Mouse (Mus musculus) ES-E14 (cell line): ENCODE measurements around the gene Zfp740.
"Not testable (repeated sequence)": the region's sequence is repeated elsewhere in the genome, so short reads cannot be mapped to it uniquely, and the experiment has no call there.

Experiments used
- CHD2 ChIP-seq: IDR thresholded peaks from 2 replicates; pipeline ENCODE4 v1.6.1; 2014; ENCODE audit warnings: mild to moderate bottlenecking, low read depth, low read length, inconsistent platforms
- MAFK ChIP-seq: IDR thresholded peaks from 2 replicates; pipeline ENCODE4 v1.6.1; 2014; ENCODE audit warnings: mild to moderate bottlenecking, low read depth, low read length, inconsistent platforms; ENCODE audit not compliant: insufficient read depth
- ZC3H11A ChIP-seq: IDR thresholded peaks from 2 replicates; pipeline ENCODE4 v1.6.1; 2012; ENCODE audit warnings: low read depth, mild to moderate bottlenecking, inconsistent platforms, low read length, borderline replicate concordance
- ZNF384 ChIP-seq: IDR thresholded peaks from 2 replicates; pipeline ENCODE4 v1.6.1; 2012; ENCODE audit warnings: low read depth, low read length, inconsistent platforms

DNA sequence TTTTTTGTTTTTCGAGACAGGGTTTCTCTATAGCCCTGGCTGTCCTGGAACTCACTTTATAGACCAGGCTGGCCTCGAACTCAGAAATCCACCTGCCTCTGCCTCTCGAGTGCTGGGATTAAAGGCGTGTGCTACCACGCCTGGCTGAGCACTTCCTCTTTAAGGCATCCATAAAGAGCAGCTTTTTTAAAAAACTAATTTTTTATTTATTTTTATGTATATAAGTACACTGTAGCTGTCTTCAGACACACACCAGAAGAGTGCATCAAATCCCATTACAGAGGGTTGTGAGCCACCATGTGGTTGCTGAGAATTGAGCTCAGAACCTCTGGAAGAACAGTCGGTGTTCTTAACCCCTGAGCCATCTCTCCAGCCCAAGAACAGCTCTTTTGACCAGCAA, 22.6 kb downstream of the Zfp740 start:
- TF ChIP-seq MAFK, CHD2, ZNF384, ZC3H11A: not testable (repeated sequence)
